Mouse (Mus musculus): ENCODE measurements around the gene Rfc1.
A peak's percentile ranks its signal among the peaks of the same experiment; 100 is the strongest.

GRCm38 (mm10) chr5:65213321-65213720 is 122.1 kb downstream of the Rfc1 start:
- TF ChIP-seq POLR2A (IDR thresholded peaks at IDR 0.05; ENCODE audit: insufficient read depth, low read length), result no peak
- peak; percentile 83 for TF ChIP-seq CTCF (IDR thresholded peaks at IDR 0.05; ENCODE audit: low read depth, low read length)
- TF ChIP-seq EP300 (IDR thresholded peaks at IDR 0.05; ENCODE audit: insufficient read depth, low read depth, low read length), result no peak

Data from ES-Bruce4 (cell line).